Mouse (Mus musculus) B cell, adult 2 months (primary cell): ENCODE measurements around the gene Ric8b.

ENCODE experiments used
- DNase-seq, 2 experiments: peaks; one replicate each; pipeline ENCODE4 v3.0.0; 2022

Gene Ric8b

GRCm38 (mm10) chr10:84966542-84966941 lies 49.1 kb downstream of the Ric8b start:
- no peak for DNase-seq

- DNase-seq = no peak
These were observed 50.2 kb downstream of the Ric8b start for GRCm38 (mm10) chr10:84967645-84968044.

- DNase-seq = no peak
These were observed 51.7 kb downstream of the Ric8b start for GRCm38 (mm10) chr10:84968852-84969704.

GRCm38 (mm10) chr10:84975264-84975663 lies 57.8 kb downstream of the Ric8b start:
- DNase-seq = no peak

GRCm38 (mm10) chr10:84976588-84977351 lies 59.4 kb downstream of the Ric8b start:
- no peak for DNase-seq

GRCm38 (mm10) chr10:84980291-84980690 lies 62.9 kb downstream of the Ric8b start:
- no peak for DNase-seq

- no peak for DNase-seq
These were observed 64.0 kb downstream of the Ric8b start for GRCm38 (mm10) chr10:84981441-84981840.

- DNase-seq = no peak
These were observed 65.3 kb downstream of the Ric8b start for GRCm38 (mm10) chr10:84982675-84983074.

GRCm38 (mm10) chr10:84985956-84986355 lies 68.5 kb downstream of the Ric8b start:
- peak; percentile 55 to 56 for DNase-seq

- DNase-seq = no peak
These were observed 70.2 kb downstream of the Ric8b start for GRCm38 (mm10) chr10:84987666-84988065.

- DNase-seq = no peak
These were observed 71.2 kb downstream of the Ric8b start for GRCm38 (mm10) chr10:84988650-84989049.

GRCm38 (mm10) chr10:84994346-84994745 lies 76.9 kb downstream of the Ric8b start:
- DNase-seq = no peak

GRCm38 (mm10) chr10:84994971-84995370 lies 77.6 kb downstream of the Ric8b start:
- no peak for DNase-seq

GRCm38 (mm10) chr10:84996366-84996765 lies 79.0 kb downstream of the Ric8b start:
- no peak for DNase-seq

GRCm38 (mm10) chr10:84997571-84998224 lies 80.3 kb downstream of the Ric8b start:
- DNase-seq = no peak

GRCm38 (mm10) chr10:84998225-84998579 lies 80.8 kb downstream of the Ric8b start:
- no peak for DNase-seq

- DNase-seq = no peak
These were observed 84.5 kb downstream of the Ric8b start for GRCm38 (mm10) chr10:85001920-85002319.

GRCm38 (mm10) chr10:85003190-85004026 lies 86.0 kb downstream of the Ric8b start:
- peak; percentile 39 to 45 for DNase-seq

- no peak for DNase-seq
These were observed 89.3 kb downstream of the Ric8b start for GRCm38 (mm10) chr10:85006573-85007310.

- no peak for DNase-seq
These were observed 90.7 kb downstream of the Ric8b start for GRCm38 (mm10) chr10:85007861-85008840.

GRCm38 (mm10) chr10:85011066-85011465 lies 93.7 kb downstream of the Ric8b start:
- DNase-seq = no peak
